Mouse (Mus musculus): Measurements from ENCODE around the gene Tie1. TPM values are rescaled to one million over a fixed set of nuclear protein-coding genes. Genes with fewer than 3 reads are reported as not detected.
"Not testable (repeated sequence)": the region's sequence is repeated elsewhere in the genome, so short reads cannot be mapped to it uniquely, and the experiment has no call there.

Tie1 gene
- polyA plus RNA-seq, 2 experiments, result 3.5 to 5.3 TPM

DNA sequence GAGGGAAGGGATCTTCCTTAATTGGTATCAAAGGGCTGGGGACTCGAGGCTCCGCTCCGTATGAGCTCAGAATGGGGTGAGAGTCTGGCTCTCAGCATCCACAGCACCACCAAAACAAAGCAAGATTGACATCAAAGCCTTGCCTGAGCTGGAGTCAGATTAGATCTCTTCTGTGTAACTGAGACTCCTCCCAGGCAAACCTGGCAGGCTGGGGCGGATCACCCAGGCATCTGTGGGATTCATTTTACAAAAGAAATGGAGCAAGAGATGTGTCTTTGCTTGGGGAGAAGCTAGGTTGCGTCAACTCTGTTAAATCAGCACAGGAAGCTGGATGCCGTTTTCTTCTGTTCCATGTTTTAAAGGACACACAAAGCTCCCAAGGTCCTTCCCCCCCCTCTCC is 19.2 kb upstream of the Tie1 start:
- no peaks in the 10 kb centered on the region for H3K4me1 ChIP-seq (replicated peaks; ENCODE audit: control insufficient read depth in 2 of 2, insufficient read depth in 2 of 2, low read length in 1 of 2)
- 48% methylated on average over 6 of the region's 6 CpGs for WGBS (ENCODE audit: insufficient replicate concordance)
- DNase-seq (ENCODE audit: low read depth in 3 of 3, low spot score in 3 of 3) (no peak), ATAC-seq (ENCODE audit: insufficient read depth) (no peak)
- H3K36me3 ChIP-seq (replicated peaks; ENCODE audit: control insufficient read depth, insufficient read depth, low read depth), result no peaks in the 10 kb centered on the region
- no peaks in the 10 kb centered on the region for H3K9me3 ChIP-seq (ENCODE audit: control insufficient read depth, low read length)
- TF ChIP-seq EP300 (IDR thresholded peaks at IDR 0.05; ENCODE audit: low read depth) (no peak), CTCF (IDR thresholded peaks at IDR 0.05; ENCODE audit: low read depth) (no peak)
- no peak overlapping the region for H3K27ac ChIP-seq
- no peaks in the 10 kb centered on the region for H3K27me3 ChIP-seq (ENCODE audit: control insufficient read depth, insufficient read depth, low read length)
- no peak overlapping the region for H3K9ac ChIP-seq (replicated peaks)
- H3K4me3 ChIP-seq (ENCODE audit: insufficient read depth in 1 of 2, low read depth in 2 of 2, low read length in 2 of 2), result no peak overlapping the region
- no peak overlapping the region for H3K4me2 ChIP-seq (ENCODE audit: low read depth)

DNA sequence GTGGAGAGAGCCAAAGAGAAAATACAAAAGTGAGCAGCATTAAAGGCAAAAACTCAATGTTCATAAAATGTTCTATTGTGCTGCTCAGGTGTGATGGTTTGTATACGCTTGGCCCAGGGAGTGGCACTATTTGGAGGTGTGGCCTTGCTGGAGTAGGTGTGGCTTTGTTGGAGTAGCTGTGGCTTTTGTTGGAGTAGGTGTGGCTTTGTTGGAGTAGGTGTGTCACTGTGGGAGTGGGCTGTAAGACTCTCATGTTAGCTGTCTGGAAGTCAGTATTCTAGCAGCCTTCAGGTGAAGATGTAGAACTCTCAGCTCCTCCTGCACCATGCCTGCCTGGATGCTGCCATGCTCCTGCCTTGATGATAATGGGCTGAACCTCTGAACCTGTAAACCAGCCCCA is 17.3 kb upstream of the Tie1 start:
- not testable (repeated sequence) for H3K27me3 ChIP-seq (ENCODE audit: control insufficient read depth, insufficient read depth, low read length); H3K4me2 ChIP-seq (ENCODE audit: low read depth); ATAC-seq (ENCODE audit: insufficient read depth); H3K9ac ChIP-seq (replicated peaks); H3K36me3 ChIP-seq (replicated peaks; ENCODE audit: control insufficient read depth, insufficient read depth, low read depth); H3K4me3 ChIP-seq (ENCODE audit: insufficient read depth in 1 of 2, low read depth in 2 of 2, low read length in 2 of 2); DNase-seq (ENCODE audit: low read depth in 3 of 3, low spot score in 3 of 3); H3K27ac ChIP-seq; H3K4me1 ChIP-seq (replicated peaks; ENCODE audit: control insufficient read depth in 2 of 2, insufficient read depth in 2 of 2, low read length in 1 of 2); H3K9me3 ChIP-seq (ENCODE audit: control insufficient read depth, low read length)
- 45% methylated on average over 1 of the region's 1 CpGs for WGBS (ENCODE audit: insufficient replicate concordance)

DNA sequence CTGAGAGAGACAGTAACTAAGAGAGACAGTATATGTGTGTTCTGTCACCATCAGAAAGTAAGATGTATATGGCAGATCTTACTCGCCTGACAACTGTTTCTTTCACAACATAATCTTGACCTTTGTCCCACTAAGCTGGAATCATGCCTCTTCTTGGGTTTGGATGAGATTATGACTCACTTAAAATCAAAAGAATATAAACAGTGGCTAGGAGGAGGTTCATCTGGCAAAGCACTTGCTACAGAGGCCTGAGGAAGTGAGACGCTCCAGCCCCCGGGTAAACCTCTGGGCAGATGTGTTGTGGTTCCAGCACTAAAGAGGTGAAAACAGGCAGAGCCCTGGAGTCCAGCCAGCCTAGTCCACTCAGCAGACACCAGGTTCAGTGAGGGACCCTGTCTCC is 15.7 kb upstream of the Tie1 start:
- DNase-seq (ENCODE audit: low read depth in 3 of 3, low spot score in 3 of 3) (no peak), ATAC-seq (ENCODE audit: insufficient read depth) (no peak)
- Histone ChIP-seq H3K9me3 (ENCODE audit: control insufficient read depth, low read length) (no peaks in the 10 kb centered on the region), H3K9ac (replicated peaks) (no peak overlapping the region), H3K4me3 (ENCODE audit: insufficient read depth in 1 of 2, low read depth in 2 of 2, low read length in 2 of 2) (no peak overlapping the region), H3K27me3 (ENCODE audit: control insufficient read depth, insufficient read depth, low read length) (no peaks in the 10 kb centered on the region), H3K27ac (no peak overlapping the region), H3K36me3 (replicated peaks; ENCODE audit: control insufficient read depth, insufficient read depth, low read depth) (no peaks in the 10 kb centered on the region), H3K4me1 (replicated peaks; ENCODE audit: control insufficient read depth in 2 of 2, insufficient read depth in 2 of 2, low read length in 1 of 2) (no peaks in the 10 kb centered on the region), H3K4me2 (ENCODE audit: low read depth) (no peak overlapping the region)
- WGBS (ENCODE audit: insufficient replicate concordance), result 44% methylated on average over 3 of the region's 3 CpGs
- TF ChIP-seq CTCF (IDR thresholded peaks at IDR 0.05; ENCODE audit: low read depth), result no peak
- no peak for TF ChIP-seq EP300 (IDR thresholded peaks at IDR 0.05; ENCODE audit: low read depth)

DNA sequence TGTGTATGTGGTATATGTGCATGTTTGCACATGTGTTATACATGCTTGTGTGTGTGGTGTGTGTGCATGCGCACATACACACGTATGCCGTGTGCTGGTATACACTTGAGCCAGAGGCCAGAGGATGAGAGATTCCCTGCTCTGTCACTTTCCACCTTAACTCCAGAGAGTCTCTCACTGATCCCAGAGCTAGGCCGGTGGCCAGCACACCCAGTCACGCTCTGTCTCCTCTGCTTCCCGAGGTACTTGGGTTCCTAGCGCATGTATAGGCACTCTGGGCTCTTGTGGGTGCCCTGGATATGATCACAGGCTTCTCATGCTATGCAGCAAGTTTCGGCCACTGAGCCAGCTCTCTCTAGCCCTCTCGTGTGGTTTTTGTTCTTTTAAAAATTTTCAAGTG is 10.9 kb upstream of the Tie1 start:
- no peak for DNase-seq (ENCODE audit: low read depth in 3 of 3, low spot score in 3 of 3)

DNA sequence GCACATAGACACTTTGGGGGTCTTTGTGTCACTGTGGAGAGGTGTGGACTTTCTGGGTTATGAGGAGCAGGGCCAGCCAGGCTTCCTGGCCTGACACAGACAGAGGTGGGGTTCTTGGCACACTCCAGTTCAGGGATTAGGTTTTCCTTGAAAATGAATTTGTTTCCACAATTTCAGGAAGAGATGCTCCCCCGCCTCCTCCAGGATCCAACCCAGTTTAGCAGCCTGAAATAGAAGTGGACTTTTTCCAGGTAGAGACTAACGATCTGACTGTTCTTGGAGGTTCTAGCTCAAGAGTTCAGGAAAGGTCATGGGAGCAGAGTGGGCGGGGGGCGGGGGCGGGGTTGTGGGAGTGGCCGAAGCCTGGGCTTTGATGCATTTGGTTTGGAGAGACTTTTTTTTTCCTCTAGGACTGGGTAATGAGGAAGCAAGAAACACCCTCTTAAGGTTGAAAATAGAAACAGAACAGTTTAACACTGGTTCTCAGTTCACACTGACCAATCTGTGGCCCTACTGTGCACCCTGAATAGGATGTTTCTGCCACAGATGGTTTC is 10.4 kb upstream of the Tie1 start:
- Histone ChIP-seq H3K9ac (replicated peaks) (no peak overlapping the region), H3K27ac (no peak overlapping the region), H3K4me2 (ENCODE audit: low read depth) (no peak overlapping the region), H3K4me1 (replicated peaks; ENCODE audit: control insufficient read depth in 2 of 2, insufficient read depth in 2 of 2, low read length in 1 of 2) (no peaks in the 10 kb centered on the region; a peak in 1 of 4 replicates), H3K27me3 (ENCODE audit: control insufficient read depth, insufficient read depth, low read length) (no peaks in the 10 kb centered on the region), H3K36me3 (replicated peaks; ENCODE audit: control insufficient read depth, insufficient read depth, low read depth) (no peaks in the 10 kb centered on the region), H3K9me3 (ENCODE audit: control insufficient read depth, low read length) (no peaks in the 10 kb centered on the region), H3K4me3 (ENCODE audit: insufficient read depth in 1 of 2, low read depth in 2 of 2, low read length in 2 of 2) (no peak overlapping the region)
- WGBS (ENCODE audit: insufficient replicate concordance), result 37% methylated on average over 6 of the region's 6 CpGs
- DNase-seq (ENCODE audit: low read depth in 3 of 3, low spot score in 3 of 3) (no peak), ATAC-seq (ENCODE audit: insufficient read depth) (no peak)
- TF ChIP-seq EP300 (IDR thresholded peaks at IDR 0.05; ENCODE audit: low read depth) (no peak), CTCF (IDR thresholded peaks at IDR 0.05; ENCODE audit: low read depth) (no peak)

More for the DNA sequence above, 10.9 kb upstream of the Tie1 start:
- H3K4me2 ChIP-seq (ENCODE audit: low read depth), result no peak overlapping the region
- H3K4me1 ChIP-seq (replicated peaks; ENCODE audit: control insufficient read depth in 2 of 2, insufficient read depth in 2 of 2, low read length in 1 of 2), result no peaks in the 10 kb centered on the region; a peak in 1 of 4 replicates
- H3K9ac ChIP-seq (replicated peaks), result no peak overlapping the region
- TF ChIP-seq EP300 (IDR thresholded peaks at IDR 0.05; ENCODE audit: low read depth), result no peak
- no peak for TF ChIP-seq CTCF (IDR thresholded peaks at IDR 0.05; ENCODE audit: low read depth)
- no peak overlapping the region for H3K27ac ChIP-seq
- WGBS (ENCODE audit: insufficient replicate concordance), result 62% methylated on average over 9 of the region's 9 CpGs
- H3K27me3 ChIP-seq (ENCODE audit: control insufficient read depth, insufficient read depth, low read length), result no peaks in the 10 kb centered on the region
- no peaks in the 10 kb centered on the region for H3K9me3 ChIP-seq (ENCODE audit: control insufficient read depth, low read length)
- H3K36me3 ChIP-seq (replicated peaks; ENCODE audit: control insufficient read depth, insufficient read depth, low read depth), result no peaks in the 10 kb centered on the region
- ATAC-seq (ENCODE audit: insufficient read depth), result no peak
- H3K4me3 ChIP-seq (ENCODE audit: insufficient read depth in 1 of 2, low read depth in 2 of 2, low read length in 2 of 2), result no peak overlapping the region
